Mouse (Mus musculus) liver, embryonic 16.5 days (tissue): ENCODE measurements around the gene Rasgef1b. TPM values are rescaled to one million over a fixed set of nuclear protein-coding genes. Genes with fewer than 3 reads are reported as not detected.

ENCODE experiments used
- ATAC-seq: fragments of 200-750 bp; cut with Nextera tagmentation; 2 replicates; pipeline ENCODE4 v1.8.0; 2017; ENCODE audit warnings: low read depth, mild to moderate bottlenecking, moderate number of reproducible peaks, moderate library complexity
- H3K27ac ChIP-seq: fragments of 300-500 bp; sonication (generic); 2 replicates; pipeline ENCODE4 v1.5.1; 2014; ENCODE audit warnings: mild to moderate bottlenecking, low read length
- H3K27me3 ChIP-seq: fragments of 300-500 bp; sonication (generic); 2 replicates; pipeline ENCODE4 v1.6.1; 2014; ENCODE audit warnings: low read depth, low read length, mixed read lengths; ENCODE audit not compliant: control insufficient read depth, insufficient read depth
- H3K36me3 ChIP-seq: fragments of 300-500 bp; sonication (generic); 2 replicates; pipeline ENCODE4 v1.6.1; 2014; ENCODE audit warnings: mild to moderate bottlenecking; ENCODE audit not compliant: control insufficient read depth, insufficient read depth
- H3K4me1 ChIP-seq: fragments of 300-500 bp; sonication (generic); 2 replicates; pipeline ENCODE4 v1.6.1; 2014; ENCODE audit warnings: low read depth, low read length, mixed read lengths; ENCODE audit not compliant: control insufficient read depth
- H3K4me2 ChIP-seq: fragments of 300-500 bp; sonication (generic); 2 replicates; pipeline ENCODE4 v1.6.1; 2014; ENCODE audit warnings: low read depth, low read length, mixed read lengths
- H3K4me3 ChIP-seq: fragments of 300-500 bp; sonication (generic); 2 replicates; pipeline ENCODE4 v1.5.1; 2014; ENCODE audit warnings: low read depth, mild to moderate bottlenecking, low read length
- H3K9ac ChIP-seq: fragments of 300-500 bp; sonication (generic); 2 replicates; pipeline ENCODE4 v1.6.1; 2014; ENCODE audit warnings: low read depth, low read length
- H3K9me3 ChIP-seq: fragments of 300-500 bp; sonication (generic); replicated peaks from 2 replicates; pipeline ENCODE4 v1.6.1; 2016; ENCODE audit warnings: low read length; ENCODE audit not compliant: control insufficient read depth
- WGBS: fragments of 180-500 bp; shearing (Covaris S2); extraction: QIAGEN DNeasy Blood & Tissue Kit; methylation state at CpG from one replicate; pipeline ENCODE4 v1.1.7; 2014; ENCODE audit not compliant: insufficient replicate concordance; 5-methylcytosine and 5-hydroxymethylcytosine counted together
- polyA plus RNA-seq: library from polyadenylated mRNA; unstranded; fragments of >200 nt; fragmentation: Nextera tagmentation; extraction: Ambion mirVana; gene quantifications from 2 replicates; pipeline ENCODE4 v1.2.1, GENCODE M21; 2015

The Rasgef1b gene
- polyA plus RNA-seq, 1 experiment from 2014 or later: 11.5 TPM

- H3K4me1 ChIP-seq: no peaks in the 10 kb centered on the region
- no peak overlapping the region for H3K27ac ChIP-seq
- 69% methylated on average over 2 of the region's 2 CpGs for WGBS
- no peaks in the 10 kb centered on the region for H3K27me3 ChIP-seq
- H3K9ac ChIP-seq: no peak overlapping the region
- no peak overlapping the region for H3K4me2 ChIP-seq
- no peak overlapping the region for H3K4me3 ChIP-seq
- no peaks in the 10 kb centered on the region for H3K36me3 ChIP-seq
- no peaks in the 10 kb centered on the region for H3K9me3 ChIP-seq
- no peak for ATAC-seq
Observed at GRCm38 (mm10) chr5:99720554-99720953, 8.3 kb downstream of the Rasgef1b start.

GRCm38 (mm10) chr5:99717917-99718316, 10.9 kb downstream of the Rasgef1b start:
- Histone ChIP-seq H3K4me3 (no peak overlapping the region), H3K27ac (no peak overlapping the region), H3K36me3 (no peaks in the 10 kb centered on the region), H3K4me1 (no peaks in the 10 kb centered on the region), H3K9ac (no peak overlapping the region), H3K4me2 (no peak overlapping the region), H3K9me3 (no peaks in the 10 kb centered on the region), H3K27me3 (no peaks in the 10 kb centered on the region)
- no peak for ATAC-seq
- 62% methylated on average over 8 of the region's 8 CpGs for WGBS

DNA sequence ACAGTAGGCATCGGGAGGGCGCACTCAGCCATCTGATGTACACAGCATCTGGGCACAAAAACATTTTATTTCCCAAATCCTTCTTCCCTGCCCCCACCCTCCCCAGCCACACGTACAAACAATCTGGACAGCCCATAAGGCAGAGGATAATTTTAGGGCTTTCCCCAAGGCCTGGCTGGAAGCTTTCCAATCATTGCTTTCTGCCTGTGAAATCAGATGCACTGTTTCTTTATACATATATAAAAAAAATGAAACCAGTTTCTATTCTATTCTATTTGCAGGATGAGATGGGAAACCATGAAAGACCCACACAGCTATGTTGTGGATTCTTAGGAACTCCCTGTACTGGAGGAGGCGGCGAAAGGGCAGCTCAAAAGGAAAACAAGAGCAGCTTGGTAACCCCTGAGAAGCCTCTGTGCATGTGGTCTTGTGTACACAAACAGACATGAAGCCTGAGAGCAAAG, 13.6 kb downstream of the Rasgef1b start:
- H3K9ac ChIP-seq: no peak overlapping the region
- no peaks in the 10 kb centered on the region for H3K4me1 ChIP-seq
- H3K27ac ChIP-seq: no peak overlapping the region
- no peak overlapping the region for H3K4me3 ChIP-seq
- ATAC-seq: no peak
- WGBS: 48% methylated on average over 5 of the region's 5 CpGs
- H3K9me3 ChIP-seq: no peaks in the 10 kb centered on the region
- H3K4me2 ChIP-seq: no peak overlapping the region
- H3K36me3 ChIP-seq: no peaks in the 10 kb centered on the region
- no peaks in the 10 kb centered on the region for H3K27me3 ChIP-seq

DNA sequence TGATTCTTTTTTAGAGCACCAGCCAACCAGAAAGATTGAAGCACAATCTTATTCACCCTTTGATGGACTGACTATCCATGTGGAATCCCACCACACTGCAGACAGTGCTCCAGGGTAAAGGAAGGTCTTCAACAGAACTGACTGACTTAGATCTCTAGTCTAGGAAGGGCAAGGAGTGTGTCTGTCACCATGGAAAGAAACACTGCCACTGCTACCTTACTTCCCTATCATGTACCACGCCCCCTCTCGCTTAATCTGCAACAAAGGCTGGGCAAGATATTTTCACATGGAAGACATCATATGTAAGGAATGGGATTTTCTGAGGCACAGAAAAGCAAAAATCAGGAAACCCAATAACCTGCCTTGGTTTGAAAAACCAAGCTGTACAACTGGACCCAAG, 16.9 kb downstream of the Rasgef1b start:
- Histone ChIP-seq H3K4me3 (no peak overlapping the region), H3K9me3 (no peaks in the 10 kb centered on the region), H3K4me1 (no peaks in the 10 kb centered on the region), H3K4me2 (no peak overlapping the region), H3K27ac (no peak overlapping the region), H3K9ac (no peak overlapping the region), H3K36me3 (no peaks in the 10 kb centered on the region), H3K27me3 (no peaks in the 10 kb centered on the region)
- 70% methylated on average over 2 of the region's 2 CpGs for WGBS
- ATAC-seq: no peak

- Histone ChIP-seq H3K27me3 (no peaks in the 10 kb centered on the region), H3K27ac (no peak overlapping the region), H3K9ac (no peak overlapping the region), H3K9me3 (no peaks in the 10 kb centered on the region), H3K4me3 (no peak overlapping the region), H3K4me1 (no peaks in the 10 kb centered on the region), H3K36me3 (no peaks in the 10 kb centered on the region), H3K4me2 (no peak overlapping the region)
- no peak for ATAC-seq
- 20% methylated on average over 6 of the region's 6 CpGs for WGBS
Observed at GRCm38 (mm10) chr5:99708706-99709105, 20.2 kb downstream of the Rasgef1b start.

DNA sequence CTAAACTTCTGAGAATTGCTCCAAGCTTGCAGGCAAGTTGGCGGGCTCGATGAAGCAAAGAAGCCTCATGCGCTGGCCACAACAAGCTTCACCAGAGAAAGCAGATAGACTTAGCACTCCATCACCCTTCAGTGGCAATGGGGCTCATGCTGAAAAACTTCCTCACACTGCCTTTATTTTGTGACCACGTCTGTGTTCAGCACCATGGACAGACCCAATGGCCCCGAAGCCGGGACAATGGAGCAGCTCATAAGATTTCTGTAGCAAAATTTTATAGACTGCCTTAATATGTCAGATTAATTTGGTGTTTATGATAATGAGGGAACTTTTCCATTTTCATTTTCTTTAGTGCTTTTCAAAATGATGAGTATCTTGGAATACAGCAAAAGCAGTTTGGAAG, 21.6 kb downstream of the Rasgef1b start:
- Histone ChIP-seq H3K27ac (no peak overlapping the region), H3K4me1 (no peaks in the 10 kb centered on the region), H3K9ac (no peak overlapping the region), H3K4me3 (no peak overlapping the region), H3K4me2 (no peak overlapping the region), H3K36me3 (no peaks in the 10 kb centered on the region), H3K27me3 (no peaks in the 10 kb centered on the region), H3K9me3 (no peaks in the 10 kb centered on the region)
- no peak for ATAC-seq
- 27% methylated on average over 6 of the region's 6 CpGs for WGBS

- Histone ChIP-seq H3K9ac (no peak overlapping the region), H3K9me3 (no peaks in the 10 kb centered on the region), H3K4me1 (no peaks in the 10 kb centered on the region), H3K27me3 (no peaks in the 10 kb centered on the region), H3K4me3 (no peak overlapping the region), H3K4me2 (no peak overlapping the region), H3K27ac (no peak overlapping the region), H3K36me3 (no peaks in the 10 kb centered on the region)
- no peak for ATAC-seq
- WGBS: 62% methylated on average over 5 of the region's 5 CpGs
Observed at GRCm38 (mm10) chr5:99701811-99702210, 27.1 kb downstream of the Rasgef1b start.

DNA sequence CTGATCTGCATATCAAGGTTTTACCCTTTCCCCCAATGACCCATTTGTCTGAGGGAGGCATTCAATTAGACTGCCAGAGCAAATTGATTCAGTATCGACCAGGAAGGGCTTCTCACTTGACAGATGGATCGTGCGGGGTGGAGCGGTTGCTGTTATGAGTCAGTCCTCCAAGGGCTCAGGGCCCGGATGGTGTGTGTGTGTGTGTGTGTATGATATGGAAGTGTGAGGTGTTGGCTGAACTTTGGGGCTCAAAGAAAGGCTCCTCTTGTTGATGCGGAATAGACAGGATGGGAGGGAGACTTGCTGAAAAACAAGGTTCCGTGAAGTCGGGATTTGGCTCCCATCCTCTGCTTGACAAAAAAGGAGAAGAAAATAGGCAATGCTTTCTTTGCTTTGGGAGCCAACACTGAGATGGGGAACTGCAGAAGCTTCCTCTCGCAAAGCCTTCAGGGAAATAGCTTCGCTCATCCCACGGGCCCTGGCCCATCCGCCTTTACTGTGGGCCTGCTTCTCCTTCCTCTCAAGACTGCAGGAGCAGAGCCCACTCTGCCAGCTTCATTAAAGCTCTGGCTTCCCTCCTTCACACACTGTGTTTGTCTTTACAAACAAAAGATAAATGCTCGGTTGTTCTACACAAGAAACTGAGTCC, 34.0 kb downstream of the Rasgef1b start:
- WGBS: 68% methylated on average over 13 of the region's 13 CpGs
- no peaks in the 10 kb centered on the region for H3K27me3 ChIP-seq
- no peaks in the 10 kb centered on the region for H3K36me3 ChIP-seq
- H3K9ac ChIP-seq: no peak overlapping the region
- no peak overlapping the region for H3K4me2 ChIP-seq
- H3K4me3 ChIP-seq: no peak overlapping the region
- H3K9me3 ChIP-seq: no peaks in the 10 kb centered on the region
- H3K4me1 ChIP-seq: no peaks in the 10 kb centered on the region
- no peak overlapping the region for H3K27ac ChIP-seq
- no peak for ATAC-seq

DNA sequence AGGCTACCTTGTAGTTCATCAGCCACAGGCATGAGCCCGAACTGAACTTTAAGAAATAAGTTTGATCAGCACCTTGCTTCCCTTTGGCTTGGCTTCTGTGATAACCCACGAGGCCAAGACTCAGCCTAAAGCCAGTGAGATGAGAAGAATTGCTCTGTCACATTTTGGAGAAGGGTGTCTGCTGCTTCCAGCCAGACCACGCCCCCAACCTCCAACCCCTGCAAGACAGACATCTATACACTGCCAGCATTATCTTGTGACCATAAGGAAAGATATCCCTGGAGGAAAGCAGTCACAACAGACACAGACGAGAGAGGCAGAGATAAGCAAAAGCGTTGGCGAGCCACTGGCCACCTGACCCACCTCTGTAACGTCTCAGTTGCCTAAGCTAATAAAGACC, 39.0 kb downstream of the Rasgef1b start:
- no peaks in the 10 kb centered on the region for H3K27me3 ChIP-seq
- H3K36me3 ChIP-seq: no peaks in the 10 kb centered on the region
- H3K4me2 ChIP-seq: no peak overlapping the region
- H3K9me3 ChIP-seq: no peaks in the 10 kb centered on the region
- 16% methylated on average over 7 of the region's 7 CpGs for WGBS
- H3K9ac ChIP-seq: no peak overlapping the region
- no peak for ATAC-seq
- H3K4me3 ChIP-seq: no peak overlapping the region
- H3K4me1 ChIP-seq: no peaks in the 10 kb centered on the region
- H3K27ac ChIP-seq: no peak overlapping the region
